Mouse (Mus musculus) bone marrow macrophage, adult 2 months (primary cell): ENCODE measurements around the gene Olfr56.
"Not testable (repeated sequence)": the region's sequence is repeated elsewhere in the genome, so short reads cannot be mapped to it uniquely, and the experiment has no call there.

Source experiments
- CTCF ChIP-seq: IDR thresholded peaks from 2 replicates; pipeline ENCODE4 v1.5.1; 2012; ENCODE audit warnings: low read depth, mild to moderate bottlenecking, low read length, moderate library complexity
- POLR2A ChIP-seq: IDR thresholded peaks from 2 replicates; pipeline ENCODE4 v1.6.1; 2012; ENCODE audit warnings: mild to moderate bottlenecking, low read depth, low read length, borderline replicate concordance

- TF ChIP-seq CTCF, POLR2A: not testable (repeated sequence)
Observed at GRCm38 (mm10) chr11:48988219-48988618, 9.5 kb downstream of the Olfr56 start.
